Mouse (Mus musculus): ENCODE measurements around the gene Atp5g1. TPM values are rescaled to one million over a fixed set of nuclear protein-coding genes. Genes with fewer than 3 reads are reported as not detected.
A peak's percentile ranks its signal among the peaks of the same experiment; 100 is the strongest.
"Not testable (repeated sequence)": the region's sequence is repeated elsewhere in the genome, so short reads cannot be mapped to it uniquely, and the experiment has no call there.

Atp5g1 gene
- 848 and 857 TPM in 2 replicates for polyA plus RNA-seq (2014; fragmentation: Nextera tagmentation; extraction: Ambion mirVana)

DNA sequence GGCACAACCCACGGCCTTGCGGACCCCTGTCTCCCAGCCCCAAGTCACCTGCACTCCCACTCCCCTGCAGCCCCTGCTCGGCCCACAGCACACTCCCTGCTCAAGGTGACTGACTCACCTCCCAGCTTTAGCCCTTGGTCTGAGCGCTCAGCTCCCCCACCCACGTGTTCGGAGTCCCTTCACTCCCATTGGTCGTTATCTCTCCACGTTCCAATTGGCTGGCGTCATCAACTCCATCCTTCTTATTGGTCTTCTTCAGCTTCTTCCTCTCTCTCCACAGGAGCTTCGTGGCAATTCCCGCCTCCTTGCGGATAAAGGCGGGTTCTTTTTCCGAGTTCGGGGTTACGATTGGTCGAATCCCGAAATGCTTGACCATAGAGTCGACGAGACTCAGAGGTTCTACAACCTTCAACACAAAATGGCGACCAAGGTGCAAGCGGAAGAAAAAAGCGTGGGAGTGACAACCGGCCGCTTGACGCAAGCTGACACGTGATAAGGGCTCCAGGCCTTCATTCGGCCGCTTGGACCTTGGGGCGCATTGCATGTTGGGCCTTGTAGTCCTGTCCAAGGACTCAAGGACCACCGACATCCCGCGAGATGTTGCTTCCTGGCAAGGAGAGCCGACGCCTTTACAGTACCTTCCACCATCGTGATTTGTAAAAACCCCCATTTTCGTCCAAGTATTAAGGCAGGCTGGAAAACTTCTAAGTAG lies at the start of gene Atp5g1:
TSS of gene Atp5g1 (minus strand) at position 162 of the 712 bp plus-strand sequence.
- H3K4me3 ChIP-seq (ENCODE audit: low read length) = peak within 1 kb of the TSS; percentile 51
- H3K27me3 ChIP-seq (ENCODE audit: control insufficient read depth, insufficient read depth, low read length) = no peaks in the 10 kb centered on the region
- H3K4me1 ChIP-seq (ENCODE audit: control insufficient read depth, insufficient read depth, low read length) = peaks cover 9% of the 10 kb centered on the region
- no peaks in the 10 kb centered on the region for H3K9me3 ChIP-seq (ENCODE audit: control insufficient read depth, low read length)
- H3K4me2 ChIP-seq (replicated peaks; ENCODE audit: low read depth, low read length) = peak within 1 kb of the TSS; percentile 77
- H3K36me3 ChIP-seq (ENCODE audit: control insufficient read depth, insufficient read depth, low read length) = peaks cover 21% of the 10 kb centered on the region; the same call in 1 of the 2 replicates
- peak within 1 kb of the TSS; percentile 60 for H3K27ac ChIP-seq (ENCODE audit: low read depth, low read length)
- WGBS = under 1% methylated on average over 37 of the region's 37 CpGs
- H3K9ac ChIP-seq (ENCODE audit: low read depth, low read length) = peak within 1 kb of the TSS; percentile 64
- ATAC-seq (ENCODE audit: low FRiP score, low TSS enrichment) = peak; percentile 97

DNA sequence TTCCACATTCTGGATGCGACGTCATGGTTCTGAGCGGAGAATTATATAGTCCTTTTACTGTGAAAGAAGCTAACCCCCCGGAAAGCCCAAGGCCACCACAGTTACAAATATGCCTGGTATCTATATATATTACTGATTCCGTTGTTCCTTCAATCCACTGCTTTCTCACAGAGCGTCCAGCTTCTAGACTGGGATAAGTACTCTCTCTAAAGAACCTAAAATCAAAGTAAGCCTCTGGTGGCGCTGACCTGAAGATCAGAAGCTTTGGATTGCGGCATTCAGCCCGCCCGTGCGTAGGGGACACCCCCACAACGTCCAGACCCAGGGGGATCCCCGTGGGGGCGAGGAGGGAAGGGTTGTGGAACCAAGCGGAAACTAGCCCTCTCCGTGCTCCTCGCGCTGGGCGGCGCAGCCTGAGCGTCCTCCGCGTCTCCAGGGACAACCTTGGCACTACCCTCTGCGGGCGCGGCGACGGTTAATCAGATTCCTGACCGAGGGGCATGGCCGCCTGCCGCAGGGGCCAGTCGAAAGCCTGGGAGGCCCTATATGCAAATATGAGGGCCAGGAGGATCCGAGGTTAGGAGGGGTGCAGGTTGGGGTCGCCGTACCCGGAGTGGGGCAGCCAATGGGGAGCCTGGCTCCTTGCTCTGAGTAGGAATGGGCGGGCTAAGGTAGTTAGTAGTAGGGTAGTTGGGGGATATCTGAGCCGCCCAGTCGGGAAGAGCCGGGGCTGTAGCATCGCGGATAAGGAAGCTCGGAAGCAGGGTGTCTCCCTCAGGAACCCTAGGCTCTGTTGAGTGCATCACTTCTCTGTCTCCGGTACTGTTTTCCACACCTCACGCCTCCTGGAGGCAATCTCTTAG lies 48.8 kb upstream of the Atp5g1 start:
- peak; percentile 68 for ATAC-seq (ENCODE audit: low FRiP score, low TSS enrichment)
- WGBS = 2% methylated on average over 45 of the region's 45 CpGs
- H3K9me3 ChIP-seq (ENCODE audit: control insufficient read depth, low read length) = no peaks in the 10 kb centered on the region
- no peaks in the 10 kb centered on the region for H3K4me1 ChIP-seq (ENCODE audit: control insufficient read depth, insufficient read depth, low read length)
- H3K4me3 ChIP-seq (ENCODE audit: low read length) = peak overlapping the region; percentile 34
- peak overlapping the region; percentile 38; the same call in 1 of the 2 replicates for H3K9ac ChIP-seq (ENCODE audit: low read depth, low read length)
- no peaks in the 10 kb centered on the region for H3K36me3 ChIP-seq (ENCODE audit: control insufficient read depth, insufficient read depth, low read length)
- peaks cover 37% of the 10 kb centered on the region for H3K27me3 ChIP-seq (ENCODE audit: control insufficient read depth, insufficient read depth, low read length)
- peak overlapping the region; percentile 73 for H3K4me2 ChIP-seq (replicated peaks; ENCODE audit: low read depth, low read length)
- no peak overlapping the region for H3K27ac ChIP-seq (ENCODE audit: low read depth, low read length)

- WGBS = 78% methylated on average over 4 of the region's 4 CpGs
- H3K9me3 ChIP-seq (ENCODE audit: control insufficient read depth, low read length); H3K36me3 ChIP-seq (ENCODE audit: control insufficient read depth, insufficient read depth, low read length); ATAC-seq (ENCODE audit: low FRiP score, low TSS enrichment); H3K27ac ChIP-seq (ENCODE audit: low read depth, low read length); H3K9ac ChIP-seq (ENCODE audit: low read depth, low read length); H3K4me3 ChIP-seq (ENCODE audit: low read length); H3K4me2 ChIP-seq (replicated peaks; ENCODE audit: low read depth, low read length); H3K4me1 ChIP-seq (ENCODE audit: control insufficient read depth, insufficient read depth, low read length): not testable (repeated sequence)
- H3K27me3 ChIP-seq (ENCODE audit: control insufficient read depth, insufficient read depth, low read length) = peaks cover 37% of the 10 kb centered on the region
Observed at GRCm38 (mm10) chr11:96122806-96123205, 47.3 kb upstream of the Atp5g1 start.

DNA sequence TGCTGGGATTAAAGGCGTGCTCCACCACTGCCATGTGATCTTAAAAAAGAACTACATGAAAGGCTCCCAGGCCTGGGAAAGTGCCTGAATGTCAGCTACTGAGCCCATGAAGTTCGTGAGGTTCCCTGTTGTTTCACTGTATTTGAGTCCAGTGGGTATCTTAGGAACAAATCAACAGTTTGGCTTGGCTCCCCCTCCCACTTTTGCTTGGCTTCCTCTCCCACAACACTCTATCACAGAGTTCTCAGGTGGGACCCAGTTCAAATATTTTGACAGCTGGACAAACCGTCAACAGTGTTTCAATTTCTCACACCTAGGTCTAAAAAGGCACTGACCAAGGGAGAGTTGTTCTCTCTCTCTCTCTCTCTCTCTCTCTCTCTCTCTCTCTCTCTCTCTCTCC lies 43.9 kb upstream of the Atp5g1 start:
- Histone ChIP-seq H3K27ac (ENCODE audit: low read depth, low read length) (no peak overlapping the region), H3K9me3 (ENCODE audit: control insufficient read depth, low read length) (no peaks in the 10 kb centered on the region), H3K4me1 (ENCODE audit: control insufficient read depth, insufficient read depth, low read length) (no peaks in the 10 kb centered on the region), H3K4me2 (replicated peaks; ENCODE audit: low read depth, low read length) (no peak overlapping the region), H3K27me3 (ENCODE audit: control insufficient read depth, insufficient read depth, low read length) (peaks cover 17% of the 10 kb centered on the region; the same call in 1 of the 2 replicates), H3K9ac (ENCODE audit: low read depth, low read length) (no peak overlapping the region), H3K4me3 (ENCODE audit: low read length) (no peak overlapping the region), H3K36me3 (ENCODE audit: control insufficient read depth, insufficient read depth, low read length) (no peaks in the 10 kb centered on the region)
- ATAC-seq (ENCODE audit: low FRiP score, low TSS enrichment) = no peak
- 64% methylated on average over 3 of the region's 3 CpGs for WGBS

- not testable (repeated sequence) for ATAC-seq (ENCODE audit: low FRiP score, low TSS enrichment); H3K4me2 ChIP-seq (replicated peaks; ENCODE audit: low read depth, low read length); H3K27me3 ChIP-seq (ENCODE audit: control insufficient read depth, insufficient read depth, low read length); H3K4me1 ChIP-seq (ENCODE audit: control insufficient read depth, insufficient read depth, low read length); H3K27ac ChIP-seq (ENCODE audit: low read depth, low read length); H3K4me3 ChIP-seq (ENCODE audit: low read length); H3K36me3 ChIP-seq (ENCODE audit: control insufficient read depth, insufficient read depth, low read length); H3K9me3 ChIP-seq (ENCODE audit: control insufficient read depth, low read length); H3K9ac ChIP-seq (ENCODE audit: low read depth, low read length)
- 81% methylated on average over 3 of the region's 3 CpGs for WGBS
Observed at GRCm38 (mm10) chr11:96116925-96117324, 41.5 kb upstream of the Atp5g1 start.

- no peak overlapping the region for H3K4me3 ChIP-seq (ENCODE audit: low read length)
- no peaks in the 10 kb centered on the region for H3K36me3 ChIP-seq (ENCODE audit: control insufficient read depth, insufficient read depth, low read length)
- H3K27ac ChIP-seq (ENCODE audit: low read depth, low read length) = no peak overlapping the region
- 88% methylated on average over 3 of the region's 3 CpGs for WGBS
- H3K9me3 ChIP-seq (ENCODE audit: control insufficient read depth, low read length) = no peaks in the 10 kb centered on the region
- H3K4me2 ChIP-seq (replicated peaks; ENCODE audit: low read depth, low read length) = no peak overlapping the region
- H3K4me1 ChIP-seq (ENCODE audit: control insufficient read depth, insufficient read depth, low read length) = no peaks in the 10 kb centered on the region
- H3K27me3 ChIP-seq (ENCODE audit: control insufficient read depth, insufficient read depth, low read length) = no peaks in the 10 kb centered on the region
- ATAC-seq (ENCODE audit: low FRiP score, low TSS enrichment) = no peak
- H3K9ac ChIP-seq (ENCODE audit: low read depth, low read length) = no peak overlapping the region
Observed at GRCm38 (mm10) chr11:96116116-96116515, 40.6 kb upstream of the Atp5g1 start.

DNA sequence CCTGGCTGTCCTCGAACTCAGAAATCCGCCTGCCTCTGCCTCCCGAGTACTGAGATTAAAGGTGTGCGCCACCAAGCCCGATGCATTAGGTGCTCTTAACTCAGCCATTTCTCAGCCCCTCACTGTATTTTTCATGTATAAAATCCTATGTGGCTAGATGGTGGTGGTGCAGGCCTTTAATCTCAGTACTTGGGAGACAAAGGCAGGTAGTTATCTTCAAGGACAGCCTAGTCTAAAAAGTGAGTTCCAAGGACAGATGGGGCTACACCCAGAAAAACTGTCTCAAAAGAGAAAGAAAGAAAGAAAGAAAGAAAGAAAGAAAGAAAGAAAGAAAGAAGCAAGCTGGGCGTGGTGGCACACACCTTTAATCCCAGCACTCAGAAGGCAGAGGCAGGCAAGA lies 39.9 kb upstream of the Atp5g1 start:
- H3K36me3 ChIP-seq (ENCODE audit: control insufficient read depth, insufficient read depth, low read length) = no peaks in the 10 kb centered on the region

GRCm38 (mm10) chr11:96114077-96114476 lies 38.6 kb upstream of the Atp5g1 start:
- Histone ChIP-seq H3K9ac (ENCODE audit: low read depth, low read length) (no peak overlapping the region), H3K4me2 (replicated peaks; ENCODE audit: low read depth, low read length) (no peak overlapping the region), H3K4me3 (ENCODE audit: low read length) (no peak overlapping the region), H3K9me3 (ENCODE audit: control insufficient read depth, low read length) (no peaks in the 10 kb centered on the region), H3K27me3 (ENCODE audit: control insufficient read depth, insufficient read depth, low read length) (no peaks in the 10 kb centered on the region), H3K4me1 (ENCODE audit: control insufficient read depth, insufficient read depth, low read length) (no peaks in the 10 kb centered on the region), H3K36me3 (ENCODE audit: control insufficient read depth, insufficient read depth, low read length) (no peaks in the 10 kb centered on the region), H3K27ac (ENCODE audit: low read depth, low read length) (no peak overlapping the region)
- no peak for ATAC-seq (ENCODE audit: low FRiP score, low TSS enrichment)
- 61% methylated on average over 2 of the region's 2 CpGs for WGBS

More for the DNA sequence above, 39.9 kb upstream of the Atp5g1 start:
- 91% methylated on average over 6 of the region's 6 CpGs for WGBS
- H3K4me3 ChIP-seq (ENCODE audit: low read length) = no peak overlapping the region
- H3K9me3 ChIP-seq (ENCODE audit: control insufficient read depth, low read length) = no peaks in the 10 kb centered on the region
- no peaks in the 10 kb centered on the region for H3K4me1 ChIP-seq (ENCODE audit: control insufficient read depth, insufficient read depth, low read length)
- no peaks in the 10 kb centered on the region for H3K27me3 ChIP-seq (ENCODE audit: control insufficient read depth, insufficient read depth, low read length)
- H3K9ac ChIP-seq (ENCODE audit: low read depth, low read length) = no peak overlapping the region
- no peak for ATAC-seq (ENCODE audit: low FRiP score, low TSS enrichment)
- H3K4me2 ChIP-seq (replicated peaks; ENCODE audit: low read depth, low read length) = no peak overlapping the region
- H3K27ac ChIP-seq (ENCODE audit: low read depth, low read length) = no peak overlapping the region

DNA sequence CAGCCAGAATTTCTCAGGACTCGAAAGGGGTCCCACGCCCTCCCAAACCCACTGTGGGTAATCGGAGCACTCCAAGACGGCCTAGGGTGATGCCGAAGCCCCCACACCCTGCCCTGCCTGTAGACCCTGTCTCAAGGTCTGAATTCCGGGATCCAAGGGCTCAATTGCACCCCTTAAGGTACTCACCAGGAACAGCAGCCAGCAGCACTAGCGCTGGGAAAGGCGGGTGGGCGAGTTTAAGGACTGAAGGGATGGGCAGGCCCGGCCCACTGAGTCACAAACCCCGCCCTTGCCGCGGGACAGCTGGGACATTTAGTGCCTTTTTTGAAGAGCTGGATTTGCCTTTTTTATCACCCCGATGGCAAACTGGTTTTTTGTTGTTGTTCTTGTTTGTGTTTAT lies 36.3 kb upstream of the Atp5g1 start, which contains the start of gene Calcoco2:
TSS of gene Calcoco2 (minus strand) at position 214 of the 400 bp plus-strand sequence.
- H3K36me3 ChIP-seq (ENCODE audit: control insufficient read depth, insufficient read depth, low read length) = no peaks in the 10 kb centered on the region
- H3K27me3 ChIP-seq (ENCODE audit: control insufficient read depth, insufficient read depth, low read length) = no peaks in the 10 kb centered on the region
- no peak within 1 kb of the TSS for H3K27ac ChIP-seq (ENCODE audit: low read depth, low read length)
- ATAC-seq (ENCODE audit: low FRiP score, low TSS enrichment) = no peak
- no peak within 1 kb of the TSS for H3K9ac ChIP-seq (ENCODE audit: low read depth, low read length)
- H3K4me1 ChIP-seq (ENCODE audit: control insufficient read depth, insufficient read depth, low read length) = no peaks in the 10 kb centered on the region
- no peaks in the 10 kb centered on the region for H3K9me3 ChIP-seq (ENCODE audit: control insufficient read depth, low read length)
- H3K4me2 ChIP-seq (replicated peaks; ENCODE audit: low read depth, low read length) = no peak within 1 kb of the TSS
- no peak within 1 kb of the TSS for H3K4me3 ChIP-seq (ENCODE audit: low read length)
- WGBS = 41% methylated on average over 14 of the region's 14 CpGs

All from kidney, embryonic 14.5 days (tissue).